Mouse (Mus musculus): Measurements from ENCODE around the gene Gm8356. TPM values are rescaled to one million over a fixed set of nuclear protein-coding genes. Genes with fewer than 3 reads are reported as not detected.
"Not testable (repeated sequence)": the region's sequence is repeated elsewhere in the genome, so short reads cannot be mapped to it uniquely, and the experiment has no call there.

Gene Gm8356
- total RNA-seq (2017): not detected in 3 replicates

DNA sequence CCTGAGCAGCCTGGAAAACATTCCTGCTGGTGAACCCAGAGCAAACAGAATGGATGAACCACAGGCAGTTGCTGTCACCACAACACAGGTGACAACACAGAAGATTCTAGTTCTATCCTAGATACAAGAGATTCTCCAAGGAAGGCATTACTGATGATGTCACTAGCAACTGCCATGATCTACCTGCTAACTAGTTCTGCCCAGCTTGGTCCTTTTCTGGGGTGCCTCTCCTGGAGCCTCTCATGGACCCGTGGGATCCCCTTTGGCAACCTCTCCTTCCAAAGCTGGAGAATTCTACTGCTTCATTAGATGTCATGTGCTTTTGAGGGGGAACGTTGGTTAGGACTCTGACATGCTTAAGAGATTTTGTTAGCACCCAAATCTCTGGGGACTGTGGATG, at the start of gene Gm8356:
Gene Gm8356, minus strand, starts transcription at position 101 of the 400 bp plus-strand sequence.
- not testable (repeated sequence) for ATAC-seq (replicated peaks; ENCODE audit: insufficient number of reproducible peaks, low FRiP score, low TSS enrichment, poor library complexity, severe bottlenecking)

DNA sequence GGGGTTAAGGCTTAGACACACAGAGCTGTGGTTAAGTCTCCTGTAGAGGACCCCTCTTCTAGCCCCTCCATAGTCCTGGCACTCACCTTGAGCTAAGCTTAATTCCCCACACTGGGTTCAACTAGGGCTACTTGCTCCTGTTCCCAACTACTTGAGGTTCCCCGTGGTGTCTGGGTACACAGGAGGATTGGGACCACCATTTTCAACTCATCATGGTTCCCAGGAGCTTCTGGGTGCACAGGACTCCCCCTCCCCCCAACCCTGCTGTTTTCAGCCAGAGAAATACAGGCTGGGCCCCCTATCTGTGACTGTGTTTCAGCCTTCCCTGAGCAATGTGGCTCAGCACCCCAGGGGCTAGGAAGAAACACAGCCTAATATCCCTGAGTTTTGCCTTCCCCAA, 50.8 kb downstream of the Gm8356 start:
- ATAC-seq (replicated peaks; ENCODE audit: insufficient number of reproducible peaks, low FRiP score, low TSS enrichment, poor library complexity, severe bottlenecking): not testable (repeated sequence)

DNA sequence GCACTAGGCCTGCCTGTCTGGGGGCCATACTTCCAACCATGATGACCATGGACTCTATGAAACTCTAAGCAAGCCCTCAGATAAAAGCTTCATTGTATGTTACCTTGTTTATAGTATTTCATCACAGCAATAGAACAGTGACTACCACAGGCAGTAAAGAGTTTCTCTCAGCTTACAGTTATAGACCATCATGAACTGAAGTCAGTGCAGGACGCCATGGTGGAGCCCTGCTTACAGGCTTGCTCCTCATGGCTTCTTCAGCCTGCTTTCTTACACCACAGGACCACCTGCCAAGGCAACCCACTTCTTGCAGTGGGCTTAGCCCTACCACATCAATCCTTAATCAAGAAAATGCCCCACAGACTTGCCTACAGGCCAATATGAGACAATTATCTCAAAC, 51.5 kb downstream of the Gm8356 start:
- ATAC-seq (replicated peaks; ENCODE audit: insufficient number of reproducible peaks, low FRiP score, low TSS enrichment, poor library complexity, severe bottlenecking): not testable (repeated sequence)

DNA sequence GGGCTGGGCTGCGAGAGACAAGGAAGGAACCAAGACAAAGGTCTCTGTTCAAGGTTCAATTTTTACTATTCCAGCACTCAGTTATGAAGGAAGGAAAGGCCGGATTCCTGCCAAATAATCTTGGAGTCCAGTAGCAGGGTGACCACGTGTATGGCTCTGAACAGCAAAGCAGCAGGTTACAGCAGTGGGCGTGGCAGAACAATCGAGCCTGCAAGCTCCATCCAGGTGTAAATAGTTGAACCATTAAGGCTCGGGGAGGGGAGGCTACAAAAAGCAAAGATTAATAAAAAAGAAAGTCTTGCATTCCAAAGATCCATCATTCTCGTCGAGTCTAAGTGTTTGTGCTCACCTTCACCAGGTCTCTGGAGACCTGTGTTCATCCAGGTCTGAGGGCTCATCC, 55.0 kb downstream of the Gm8356 start:
- ATAC-seq (replicated peaks; ENCODE audit: insufficient number of reproducible peaks, low FRiP score, low TSS enrichment, poor library complexity, severe bottlenecking): not testable (repeated sequence)

Other genes with a start within 250 kb of the Gm8356 start
- gene Gm21103, start 232.4 kb downstream of the Gm8356 start, total RNA-seq (2017): 1.9 TPM in 1 of 3 replicates, not detected in the others
- gene Gm3618, start 193.6 kb downstream of the Gm8356 start, total RNA-seq (2017): not detected in 3 replicates
- gene Gm16440, start 147.0 kb downstream of the Gm8356 start, total RNA-seq (2017): not detected in 3 replicates
- not detected in 3 replicates for gene Gm3591, start 124.8 kb downstream of the Gm8356 start, total RNA-seq (2017)
- gene Gm3594, start 92.7 kb downstream of the Gm8356 start, total RNA-seq (2017): not detected in 3 replicates
- gene Gm3629, start 53.3 kb upstream of the Gm8356 start, total RNA-seq (2017): not detected in 3 replicates
- gene Gm3460, start 85.1 kb upstream of the Gm8356 start, total RNA-seq (2017): not detected in 3 replicates
- not detected in 3 replicates for gene Gm10251, start 146.9 kb upstream of the Gm8356 start, total RNA-seq (2017)
- not detected in 3 replicates for gene Gm8050, start 183.0 kb upstream of the Gm8356 start, total RNA-seq (2017)
- 0.78 to 1.1 TPM in 2 of 3 replicates, not detected in the other for gene Gm3636, start 205.0 kb upstream of the Gm8356 start, total RNA-seq (2017)
- gene Gm8362, start 237.1 kb upstream of the Gm8356 start, total RNA-seq (2017): not detected in 3 replicates